Mouse (Mus musculus) hindbrain, embryonic 11.5 days (tissue): ENCODE results near the gene Krtap21-1. TPM values are rescaled to one million over a fixed set of nuclear protein-coding genes. Genes with fewer than 3 reads are reported as not detected.

ENCODE experiments used
- ATAC-seq: fragments of 200-750 bp; cut with Nextera tagmentation; 2 replicates; pipeline ENCODE4 v1.8.0; 2017; ENCODE audit warnings: mild to moderate bottlenecking, moderate TSS enrichment, moderate library complexity; ENCODE audit not compliant: low FRiP score
- DNase-seq: peaks from one replicate; pipeline ENCODE4 v3.0.0-alpha.2; 2015; ENCODE audit warnings: low spot score
- H3K27ac ChIP-seq: fragments of 300-500 bp; sonication (generic); 2 replicates; pipeline ENCODE4 v1.5.1; 2014; ENCODE audit warnings: mild to moderate bottlenecking, low read depth, low read length
- H3K27me3 ChIP-seq: fragments of 300-500 bp; sonication (generic); 2 replicates; pipeline ENCODE4 v1.6.1; 2014; ENCODE audit warnings: mild to moderate bottlenecking, low read length, moderate library complexity, mixed read lengths; ENCODE audit not compliant: control insufficient read depth, insufficient read depth
- H3K36me3 ChIP-seq: fragments of 300-500 bp; sonication (generic); 2 replicates; pipeline ENCODE4 v1.6.1; 2014; ENCODE audit warnings: mild to moderate bottlenecking, low read length, moderate library complexity, mixed read lengths; ENCODE audit not compliant: control insufficient read depth, insufficient read depth
- H3K4me1 ChIP-seq: fragments of 300-500 bp; sonication (generic); replicated peaks from 2 replicates; pipeline ENCODE4 v1.6.1; 2014; ENCODE audit warnings: low read length, mixed read lengths; ENCODE audit not compliant: control insufficient read depth, insufficient read depth
- H3K4me2 ChIP-seq: fragments of 300-500 bp; sonication (generic); replicated peaks from 2 replicates; pipeline ENCODE4 v1.6.1; 2014; ENCODE audit warnings: mild to moderate bottlenecking, low read depth, low read length
- H3K4me3 ChIP-seq: fragments of 300-500 bp; sonication (generic); 2 replicates; pipeline ENCODE4 v1.5.1; 2014; ENCODE audit warnings: low read depth, low read length
- H3K9ac ChIP-seq: fragments of 300-500 bp; sonication (generic); 2 replicates; pipeline ENCODE4 v1.6.1; 2014; ENCODE audit warnings: low read depth, low read length
- H3K9me3 ChIP-seq: fragments of 300-500 bp; sonication (generic); 2 replicates; pipeline ENCODE4 v1.6.1; 2016; ENCODE audit warnings: low read length; ENCODE audit not compliant: control insufficient read depth
- WGBS: fragments of 180-500 bp; shearing (Covaris S2); extraction: QIAGEN DNeasy Blood & Tissue Kit; methylation state at CpG from one replicate; pipeline ENCODE4 v1.1.7; 2014; 5-methylcytosine and 5-hydroxymethylcytosine counted together
- polyA plus RNA-seq: library from polyadenylated mRNA; unstranded; fragments of >200 nt; fragmentation: Nextera tagmentation; extraction: Ambion mirVana; gene quantifications from 2 replicates; pipeline ENCODE4 v1.2.1, GENCODE M21; 2014

Gene Krtap21-1
- not detected in 2 replicates for polyA plus RNA-seq

DNA sequence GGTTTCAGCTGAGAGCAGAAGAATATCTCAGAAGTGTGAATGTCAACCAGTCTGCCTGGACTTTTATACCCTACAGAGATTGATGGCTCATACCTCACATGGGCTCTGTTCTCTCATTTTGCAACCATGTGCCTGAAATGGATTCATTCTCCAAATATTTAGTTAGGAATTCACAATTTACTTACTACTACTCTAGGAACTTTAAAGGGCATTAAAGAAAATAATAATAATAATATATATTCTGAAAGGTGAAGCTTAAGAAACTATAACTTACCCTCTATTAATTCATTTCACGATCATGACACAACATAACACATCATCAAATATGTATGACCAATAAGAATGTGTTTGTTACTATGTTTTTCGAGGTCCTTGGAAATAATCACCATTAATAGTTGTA lies at the start of gene Krtap21-1:
Gene Krtap21-1 (minus strand): TSS at position 101 of the 400 bp plus-strand sequence.
- 90% methylated on average over 2 of the region's 2 CpGs for WGBS
- Histone ChIP-seq H3K4me3 (no peak within 1 kb of the TSS), H3K4me1 (no peaks in the 10 kb centered on the region), H3K9ac (no peak within 1 kb of the TSS), H3K9me3 (no peaks in the 10 kb centered on the region), H3K4me2 (no peak within 1 kb of the TSS), H3K27ac (no peak within 1 kb of the TSS), H3K27me3 (no peaks in the 10 kb centered on the region), H3K36me3 (no peaks in the 10 kb centered on the region)
- ATAC-seq (no peak), DNase-seq (no peak)

- Histone ChIP-seq H3K4me3 (no peak overlapping the region), H3K4me2 (no peak overlapping the region), H3K36me3 (no peaks in the 10 kb centered on the region), H3K27me3 (no peaks in the 10 kb centered on the region), H3K9ac (no peak overlapping the region), H3K27ac (no peak overlapping the region), H3K4me1 (no peaks in the 10 kb centered on the region), H3K9me3 (no peaks in the 10 kb centered on the region)
- no peak for DNase-seq
- ATAC-seq, result no peak
- 87% methylated on average over 2 of the region's 2 CpGs for WGBS
Observed at GRCm38 (mm10) chr16:89429586-89429985, 25.9 kb upstream of the Krtap21-1 start.

DNA sequence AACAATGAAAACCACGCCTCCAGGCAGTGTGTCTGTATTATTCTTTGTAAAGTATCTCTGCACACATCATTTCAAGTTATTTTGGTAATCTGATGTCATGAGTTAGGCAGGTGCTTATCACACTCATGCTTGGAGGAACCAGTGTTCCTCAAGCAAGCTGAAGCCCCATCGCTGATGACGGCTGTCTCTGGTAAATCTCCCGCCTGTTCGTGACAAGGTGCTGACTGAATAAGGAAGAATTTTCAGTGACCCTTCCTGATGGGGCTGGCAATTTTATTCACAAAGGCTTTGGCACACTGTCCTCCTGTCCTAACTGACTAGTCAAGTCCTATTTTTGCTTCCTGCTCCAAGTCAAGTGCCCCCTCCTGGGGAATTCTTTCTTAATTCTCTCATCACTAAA lies 21.6 kb upstream of the Krtap21-1 start:
- 89% methylated on average over 5 of the region's 5 CpGs for WGBS
- H3K36me3 ChIP-seq, result no peaks in the 10 kb centered on the region
- H3K4me3 ChIP-seq, result no peak overlapping the region
- no peaks in the 10 kb centered on the region for H3K4me1 ChIP-seq
- no peaks in the 10 kb centered on the region for H3K9me3 ChIP-seq
- ATAC-seq (no peak), DNase-seq (no peak)
- H3K27ac ChIP-seq, result no peak overlapping the region
- H3K9ac ChIP-seq, result no peak overlapping the region
- H3K4me2 ChIP-seq, result no peak overlapping the region
- no peaks in the 10 kb centered on the region for H3K27me3 ChIP-seq

DNA sequence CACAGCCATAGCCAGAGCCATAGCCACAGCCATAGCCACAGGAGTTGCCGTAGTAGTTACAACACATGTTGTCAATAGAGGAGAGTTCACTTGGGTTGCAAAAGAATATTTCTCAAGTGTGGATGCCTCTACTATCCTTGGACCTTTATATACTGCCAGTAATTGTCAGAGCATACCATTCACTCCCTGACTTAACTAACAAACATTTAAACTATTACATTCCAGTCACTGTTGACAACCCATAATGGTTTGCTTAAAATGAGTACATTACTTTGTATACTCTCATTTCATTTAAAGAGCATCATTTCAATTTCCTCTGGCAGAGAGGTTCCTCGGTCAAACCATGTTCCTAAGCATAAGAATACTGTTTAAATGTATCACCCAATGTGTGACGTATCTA lies 16.3 kb upstream of the Krtap21-1 start, which contains the start of gene Krtap6-2:
Gene Krtap6-2 (minus strand): TSS at position 101 of the 400 bp plus-strand sequence.
- no peak for ATAC-seq
- 92% methylated on average over 3 of the region's 3 CpGs for WGBS

GRCm38 (mm10) chr16:89416311-89416710 lies 12.6 kb upstream of the Krtap21-1 start:
- no peak for ATAC-seq
- Histone ChIP-seq H3K4me3 (no peak overlapping the region), H3K9ac (no peak overlapping the region), H3K9me3 (no peaks in the 10 kb centered on the region), H3K4me2 (no peak overlapping the region), H3K4me1 (no peaks in the 10 kb centered on the region), H3K36me3 (no peaks in the 10 kb centered on the region), H3K27ac (no peak overlapping the region), H3K27me3 (no peaks in the 10 kb centered on the region)
- no peak for DNase-seq
- 96% methylated on average over 3 of the region's 3 CpGs for WGBS

More for the DNA sequence above, 16.3 kb upstream of the Krtap21-1 start, which contains the start of gene Krtap6-2:
- Histone ChIP-seq H3K27ac (no peak within 1 kb of the TSS), H3K27me3 (no peaks in the 10 kb centered on the region), H3K4me2 (no peak within 1 kb of the TSS), H3K9ac (no peak within 1 kb of the TSS), H3K4me3 (no peak within 1 kb of the TSS), H3K4me1 (no peaks in the 10 kb centered on the region), H3K9me3 (no peaks in the 10 kb centered on the region), H3K36me3 (no peaks in the 10 kb centered on the region)
- no peak for DNase-seq

- DNase-seq (no peak), ATAC-seq (no peak)
- Histone ChIP-seq H3K4me3 (no peak overlapping the region), H3K36me3 (no peaks in the 10 kb centered on the region), H3K9me3 (no peaks in the 10 kb centered on the region), H3K9ac (no peak overlapping the region), H3K27me3 (no peaks in the 10 kb centered on the region), H3K27ac (no peak overlapping the region), H3K4me1 (no peaks in the 10 kb centered on the region), H3K4me2 (no peak overlapping the region)
- whole genome bisulfite sequencing, result 82% methylated on average over 5 of the region's 5 CpGs
Observed at GRCm38 (mm10) chr16:89410345-89411068, 6.8 kb upstream of the Krtap21-1 start.

- Histone ChIP-seq H3K9me3 (no peaks in the 10 kb centered on the region), H3K4me3 (no peak overlapping the region), H3K27me3 (no peaks in the 10 kb centered on the region), H3K4me1 (no peaks in the 10 kb centered on the region), H3K4me2 (no peak overlapping the region), H3K9ac (no peak overlapping the region), H3K27ac (no peak overlapping the region), H3K36me3 (no peaks in the 10 kb centered on the region)
- DNase-seq (no peak), ATAC-seq (no peak)
- WGBS, result 89% methylated on average over 2 of the region's 2 CpGs
Observed at GRCm38 (mm10) chr16:89372734-89373461, 30.8 kb downstream of the Krtap21-1 start.
